Mouse (Mus musculus) leukemia stem cell, adult 10-12 weeks (primary cell): ENCODE data around the gene Ptcd3. TPM values are rescaled to one million over a fixed set of nuclear protein-coding genes. Genes with fewer than 3 reads are reported as not detected.

Source experiments
- polyA plus RNA-seq: library from polyadenylated mRNA; stranded (reverse); fragments of >175 nt; gene quantifications from 2 replicates; pipeline ENCODE4 v1.2.3, GENCODE M21; 2012; ENCODE audit warnings: low replicate concordance

Ptcd3 gene
- 0.89 and 5.0 TPM in 2 replicates for polyA plus RNA-seq

DNA sequence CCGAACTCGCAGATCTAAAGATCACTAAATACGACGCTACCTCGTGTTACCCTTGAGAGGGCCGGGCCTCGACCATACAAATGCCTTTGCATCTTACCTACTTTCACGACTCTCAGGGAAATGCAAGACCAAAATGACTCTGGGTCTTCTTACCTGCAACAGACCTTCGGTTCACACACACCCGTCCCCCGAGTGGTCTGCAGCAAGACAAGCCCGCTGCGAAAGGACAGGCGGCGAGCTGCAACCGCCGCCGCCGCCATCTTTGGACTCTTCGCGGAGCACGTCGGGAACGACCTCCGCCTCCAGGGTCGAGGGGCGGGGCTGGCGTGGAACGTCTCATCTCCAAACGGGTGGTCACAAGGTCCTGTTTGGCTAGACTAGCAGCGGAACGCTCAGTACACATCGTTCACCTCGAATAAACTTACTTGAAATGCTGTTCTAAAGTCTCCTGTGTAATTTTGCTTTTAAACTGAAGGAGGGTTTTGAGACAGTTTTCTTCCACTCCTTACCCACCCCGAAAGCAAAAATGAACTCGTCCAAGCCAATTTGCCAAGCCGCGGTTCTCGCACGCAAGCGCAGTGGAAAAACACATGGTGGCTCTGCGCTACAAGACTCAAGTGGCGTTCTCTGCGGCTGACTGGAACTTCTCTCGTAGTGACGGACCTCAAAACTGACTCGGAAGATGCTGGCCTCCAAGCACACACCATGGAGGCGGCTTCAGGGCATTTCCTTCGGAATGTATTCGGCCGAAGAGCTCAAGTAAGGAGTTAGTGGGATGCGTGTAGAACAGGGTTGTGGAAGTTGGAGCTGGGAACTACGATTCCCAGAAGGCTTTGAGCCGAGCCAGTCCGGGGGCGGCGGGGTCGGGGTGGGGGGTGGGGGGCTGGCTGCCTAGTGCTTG is at the start of gene Ptcd3, which contains the start of gene Polr1a:
Ptcd3 (minus strand) TSS at position 270 of the 901 bp plus-strand sequence.
Polr1a (plus strand) TSS at position 573 of the 901 bp plus-strand sequence.

GRCm38 (mm10) chr6:71830690-71831580 is 77.6 kb downstream of the Ptcd3 start, which contains the start of gene Immt:
TSS of gene Immt (plus strand) at chr6:71831331.

Other genes with a start within 250 kb of the Ptcd3 start
- gene Reep1, start 201.2 kb downstream of the Ptcd3 start, polyA plus RNA-seq = 0.32 and 1.4 TPM in 2 replicates
- gene Mrpl35, start 81.8 kb downstream of the Ptcd3 start, polyA plus RNA-seq = 0.48 and 1.4 TPM in 2 replicates
- 20.3 and 100 TPM in 2 replicates for gene Immt, start 77.4 kb downstream of the Ptcd3 start, polyA plus RNA-seq
- gene Polr1a, start 303 bp upstream of the Ptcd3 start, polyA plus RNA-seq = 9.7 and 40.6 TPM in 2 replicates
- 73.3 and 106 TPM in 2 replicates for gene St3gal5, start 188.8 kb upstream of the Ptcd3 start, polyA plus RNA-seq